Mouse (Mus musculus) neutrophil, adult 65 days (primary cell): Measurements from ENCODE around the gene Arl6ip5. TPM values are rescaled to one million over a fixed set of nuclear protein-coding genes. Genes with fewer than 3 reads are reported as not detected.

Experiments used
- total RNA-seq: library from RNA; stranded (reverse); gene quantifications from 2 replicates; pipeline ENCODE4 v1.2.4, GENCODE M21; 2023

Arl6ip5 gene
- 51.3 and 54.2 TPM in 2 replicates for total RNA-seq

GRCm38 (mm10) chr6:97210191-97210961 lies at the start of gene Arl6ip5:
Gene Arl6ip5 (plus strand): TSS chr6:97210689.

GRCm38 (mm10) chr6:97178491-97179366 lies 31.8 kb upstream of the Arl6ip5 start, which contains the start of gene Tmf1:
Gene Tmf1 (minus strand): TSS chr6:97179122.

GRCm38 (mm10) chr6:97205439-97205885 lies 5.0 kb upstream of the Arl6ip5 start, which contains the start of gene Uba3:
Gene Uba3 (minus strand): TSS chr6:97205647.

GRCm38 (mm10) chr6:97252711-97253221 lies 42.3 kb downstream of the Arl6ip5 start, which contains the start of gene Lmod3:
Gene Lmod3 (minus strand): TSS chr6:97252759.

Other genes with a start within 250 kb of the Arl6ip5 start
- not detected in 2 replicates for gene Fam19a4, start 150.3 kb upstream of the Arl6ip5 start, total RNA-seq
- 1.5 and 5.4 TPM in 2 replicates for gene Eogt, start 61.5 kb upstream of the Arl6ip5 start, total RNA-seq
- gene Tmf1, start 31.6 kb upstream of the Arl6ip5 start, total RNA-seq = 32.9 and 39.9 TPM in 2 replicates
- gene Uba3, start 5.0 kb upstream of the Arl6ip5 start, total RNA-seq = 33.1 and 37.3 TPM in 2 replicates
- gene Lmod3, start 42.1 kb downstream of the Arl6ip5 start, total RNA-seq = not detected in 2 replicates